Mouse (Mus musculus) kidney, adult 2 months (tissue): ENCODE results near the gene Gzmd. TPM values are rescaled to one million over a fixed set of nuclear protein-coding genes. Genes with fewer than 3 reads are reported as not detected.
"Not testable (repeated sequence)": the region's sequence is repeated elsewhere in the genome, so short reads cannot be mapped to it uniquely, and the experiment has no call there.

ENCODE experiments used
- DNase-seq: peaks from one replicate; pipeline ENCODE4 v3.0.0; 2021
- H3K27ac ChIP-seq: fragments of 200-500 bp; 2 replicates; pipeline ENCODE4 v1.5.1; 2012; ENCODE audit warnings: low read depth, low read length, control low read depth, inconsistent platforms; ENCODE audit not compliant: insufficient read depth
- H3K27me3 ChIP-seq: fragments of 200-500 bp; replicated peaks from 2 replicates; pipeline ENCODE4 v1.6.1; 2012; ENCODE audit warnings: mild to moderate bottlenecking, moderate library complexity, low read length, inconsistent platforms; ENCODE audit not compliant: control insufficient read depth, insufficient read depth
- H3K36me3 ChIP-seq: fragments of 200-500 bp; 2 replicates; pipeline ENCODE4 v1.6.1; 2012; ENCODE audit warnings: mild to moderate bottlenecking, moderate library complexity, low read length, inconsistent platforms; ENCODE audit not compliant: control insufficient read depth, insufficient read depth
- H3K4me1 ChIP-seq: fragments of 200-500 bp; 2 replicates; pipeline ENCODE4 v1.6.1; 2011; ENCODE audit warnings: low read length; ENCODE audit not compliant: control insufficient read depth, insufficient read depth
- H3K4me3 ChIP-seq: fragments of 200-500 bp; 2 replicates; pipeline ENCODE4 v1.5.1; 2011; ENCODE audit warnings: mild to moderate bottlenecking, low read depth, low read length, control low read depth; ENCODE audit not compliant: insufficient read depth
- CTCF ChIP-seq: fragments of 200-500 bp; conservative IDR thresholded peaks from 2 replicates; pipeline ENCODE4 v1.5.1; 2011; ENCODE audit warnings: low read depth, mild to moderate bottlenecking, control low read depth, low read length, moderate library complexity, mixed read lengths; ENCODE audit not compliant: insufficient read depth, insufficient read length
- POLR2A ChIP-seq: fragments of 200-500 bp; IDR thresholded peaks from one replicate; pipeline ENCODE4 v1.6.1; 2011; ENCODE audit warnings: low read depth, low read length, control low read depth
- WGBS: fragments of 180-500 bp; shearing (Covaris S2); methylation state at CpG from one replicate; pipeline ENCODE4 v1.1.7; 2018; 5-methylcytosine and 5-hydroxymethylcytosine counted together
- polyA plus RNA-seq: library from polyadenylated mRNA; depleted of rRNA; stranded (reverse); fragments of >200 nt; gene quantifications from 2 replicates; pipeline ENCODE4 v1.2.3, GENCODE M21; 2012

Gene Gzmd
- polyA plus RNA-seq, 1 experiment = not detected

DNA sequence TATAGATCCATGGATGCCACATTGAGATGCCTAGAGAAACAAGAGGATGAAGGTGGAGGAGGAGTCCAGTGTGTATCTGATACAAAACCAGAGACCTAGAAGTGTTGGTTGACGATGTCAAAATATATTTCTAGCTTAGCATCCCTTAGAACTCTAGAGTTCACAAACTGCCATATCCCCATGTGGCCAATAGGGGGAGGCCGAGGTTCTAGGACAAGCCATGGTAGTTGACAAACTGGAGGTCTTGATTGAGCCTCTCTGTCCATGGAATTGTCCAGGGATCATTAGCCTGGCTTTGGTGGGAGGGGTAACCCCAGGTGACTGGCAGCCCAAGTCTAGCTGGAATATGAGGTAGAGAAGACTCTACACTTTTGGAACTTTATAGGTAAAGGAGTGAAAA is 22.9 kb upstream of the Gzmd start:
- no peaks in the 10 kb centered on the region for H3K4me1 ChIP-seq

DNA sequence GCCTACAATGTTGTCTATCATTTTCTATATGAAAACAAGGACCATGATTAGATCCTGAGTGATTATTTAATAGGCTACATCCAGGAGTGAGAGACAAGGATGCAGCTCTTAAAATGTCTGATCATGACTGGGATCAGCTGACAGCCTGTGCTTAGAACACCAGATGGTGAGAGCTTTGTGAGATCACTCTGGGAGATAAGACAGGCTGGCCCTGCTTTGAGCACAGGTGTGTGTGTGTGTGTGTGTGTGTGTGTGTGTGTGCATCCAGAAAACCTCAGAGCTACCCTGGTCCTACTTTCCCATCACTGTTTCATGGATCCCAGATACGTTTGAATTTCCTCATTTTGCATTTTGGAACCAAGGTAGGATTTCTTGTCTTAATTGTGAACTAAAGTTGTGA is 1.3 kb upstream of the Gzmd start:
- not testable (repeated sequence) for H3K27ac ChIP-seq, DNase-seq, H3K4me3 ChIP-seq, H3K36me3 ChIP-seq, H3K4me1 ChIP-seq, H3K27me3 ChIP-seq
- 89% methylated on average over 1 of the region's 1 CpGs for WGBS

More for the DNA sequence above, 22.9 kb upstream of the Gzmd start:
- TF ChIP-seq CTCF = no peak
- TF ChIP-seq POLR2A = no peak
- Histone ChIP-seq H3K27ac (no peak overlapping the region), H3K4me3 (no peak overlapping the region), H3K36me3 (no peaks in the 10 kb centered on the region), H3K27me3 (no peaks in the 10 kb centered on the region)
- no peak for DNase-seq
- WGBS = 65% methylated on average over 2 of the region's 2 CpGs

DNA sequence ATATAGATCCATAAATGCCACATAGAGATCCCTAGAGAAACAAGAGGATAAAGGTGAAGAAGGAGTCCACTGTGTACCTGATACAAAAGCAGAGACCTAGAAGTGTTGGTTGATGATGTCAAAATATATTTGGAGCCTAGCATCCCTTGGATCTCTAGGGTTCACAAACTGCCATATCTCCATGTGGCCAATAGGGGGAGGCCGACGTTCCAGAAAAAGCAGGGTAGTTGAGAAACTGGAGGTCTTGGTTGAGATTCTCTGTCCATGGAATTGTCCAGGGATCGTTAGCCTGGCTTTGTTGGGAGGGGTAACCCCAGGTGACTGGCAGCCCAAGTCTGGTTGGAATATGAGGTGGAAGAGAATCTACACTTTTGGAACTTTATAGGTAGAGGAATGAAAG is 4.1 kb downstream of the Gzmd start:
- WGBS = 51% methylated on average over 3 of the region's 3 CpGs
- Histone ChIP-seq H3K27me3 (no peaks in the 10 kb centered on the region), H3K36me3 (no peaks in the 10 kb centered on the region), H3K4me3 (no peak overlapping the region), H3K27ac (no peak overlapping the region), H3K4me1 (no peaks in the 10 kb centered on the region)
- no peak for DNase-seq
- no peak for TF ChIP-seq POLR2A
- no peak for TF ChIP-seq CTCF

DNA sequence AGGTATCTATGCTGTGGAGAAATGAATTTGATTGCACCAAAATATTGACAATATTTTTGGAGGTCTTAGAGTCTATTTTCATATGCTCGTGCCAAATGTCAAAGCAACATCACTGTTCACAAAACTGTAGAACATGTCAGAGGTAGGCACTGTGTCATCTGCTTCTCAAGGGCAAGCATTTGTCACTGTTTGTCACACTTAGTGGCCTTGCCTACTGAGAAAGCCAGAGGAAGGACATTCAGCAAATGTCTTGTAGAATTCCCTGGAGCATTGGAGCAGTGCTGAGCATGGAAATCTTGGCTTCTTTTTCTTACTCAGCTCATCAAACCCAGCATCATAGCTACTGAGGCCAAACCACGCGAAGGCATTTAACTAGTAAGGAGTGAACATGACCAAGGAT is 8.9 kb downstream of the Gzmd start:
- H3K36me3 ChIP-seq = no peaks in the 10 kb centered on the region
- no peak overlapping the region for H3K27ac ChIP-seq
- TF ChIP-seq CTCF = no peak
- no peak for TF ChIP-seq POLR2A
- WGBS = 83% methylated on average over 3 of the region's 3 CpGs
- H3K4me1 ChIP-seq = no peaks in the 10 kb centered on the region
- H3K27me3 ChIP-seq = no peaks in the 10 kb centered on the region
- no peak overlapping the region for H3K4me3 ChIP-seq
- DNase-seq = no peak

DNA sequence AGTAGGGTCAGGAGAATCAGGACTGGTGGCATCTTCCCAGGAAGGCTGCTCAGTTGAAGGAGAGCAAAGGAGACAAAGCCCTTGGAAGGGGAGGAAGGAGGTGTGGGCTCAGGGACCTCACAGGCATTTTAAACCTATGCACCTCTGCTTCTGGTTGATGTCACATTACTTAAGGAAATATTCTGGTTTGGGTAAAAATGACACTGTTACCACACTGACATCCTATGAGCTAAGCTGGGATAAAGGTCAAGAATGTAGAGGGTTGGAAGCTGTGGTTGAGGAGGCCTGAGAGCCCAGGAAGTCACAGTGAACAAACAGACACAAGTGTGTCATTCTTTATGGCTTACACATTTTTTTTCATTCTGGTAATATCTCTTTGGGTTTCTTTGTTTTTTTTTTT is 11.9 kb downstream of the Gzmd start, which contains the start of gene Gzme:
Gzme (minus strand) TSS at position 101 of the 400 bp plus-strand sequence.
- Histone ChIP-seq H3K27ac (no peak within 1 kb of the TSS), H3K4me3 (no peak within 1 kb of the TSS), H3K4me1 (no peaks in the 10 kb centered on the region), H3K27me3 (no peaks in the 10 kb centered on the region), H3K36me3 (no peaks in the 10 kb centered on the region)
- DNase-seq = no peak
- TF ChIP-seq POLR2A (no peak), CTCF (no peak)

DNA sequence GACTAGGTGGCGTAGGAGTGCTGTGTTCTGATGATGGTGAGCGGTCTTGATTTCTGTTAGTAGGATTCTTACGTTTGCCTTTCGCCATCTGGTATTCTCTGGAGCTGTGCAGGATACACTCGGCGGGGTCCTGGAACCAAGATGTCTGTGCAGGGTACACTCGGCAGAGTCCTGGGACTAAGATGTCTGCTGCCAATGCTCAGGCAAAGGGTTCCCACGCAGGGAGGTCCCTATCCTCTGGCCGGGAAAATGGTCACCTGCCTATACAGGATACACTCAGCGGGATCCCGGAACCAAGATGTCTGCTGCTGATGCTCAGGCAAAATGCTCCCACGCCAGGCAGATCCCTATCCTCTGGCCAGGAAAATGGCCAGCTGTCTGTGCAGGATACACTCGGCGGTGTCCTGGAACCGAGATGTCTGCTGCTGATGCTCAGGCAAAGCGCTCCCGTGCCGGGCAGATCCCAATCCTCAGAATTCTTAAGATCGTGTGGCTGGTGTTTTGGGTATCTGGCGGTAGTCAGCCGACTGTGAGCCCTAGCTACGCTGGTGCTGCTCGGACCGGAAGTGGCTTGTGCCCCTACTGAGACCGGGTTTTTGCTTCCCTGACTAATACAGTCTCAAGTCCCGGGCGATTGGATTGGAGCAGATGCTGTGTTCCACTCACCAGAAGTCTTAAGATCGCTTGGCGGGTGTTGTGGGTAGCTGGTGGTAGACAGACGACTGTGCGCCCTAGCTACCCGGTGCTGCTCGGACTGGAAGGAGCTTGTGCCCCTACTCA is 16.7 kb downstream of the Gzmd start:
- not testable (repeated sequence) for H3K27me3 ChIP-seq, H3K4me3 ChIP-seq, H3K27ac ChIP-seq, DNase-seq, H3K4me1 ChIP-seq, H3K36me3 ChIP-seq
- WGBS = 94% methylated on average over 33 of the region's 33 CpGs

- no peak for DNase-seq
- Histone ChIP-seq H3K4me1 (no peaks in the 10 kb centered on the region), H3K27ac (no peak overlapping the region), H3K4me3 (no peak overlapping the region), H3K27me3 (no peaks in the 10 kb centered on the region), H3K36me3 (no peaks in the 10 kb centered on the region)
- 71% methylated on average over 13 of the region's 13 CpGs for WGBS
- no peak for TF ChIP-seq CTCF
- no peak for TF ChIP-seq POLR2A
These were observed 26.8 kb downstream of the Gzmd start for GRCm38 (mm10) chr14:56105447-56106180.
